Mouse (Mus musculus) retina, adult 2 months (tissue): ENCODE measurements at regions not wholly inside any gene's neighbourhood (a gene's known extent, or its start where the extent isn't known, plus 50 kb on each side); places are given as distances from the start of the nearest gene placed in this dataset.

Experiments used
- DNase-seq: peaks from one replicate; pipeline ENCODE4 v3.0.0-alpha.2; 2012; ENCODE audit warnings: low read depth, low spot score

GRCm38 (mm10) chr13:112001155-112002025 lies 192.6 kb upstream of the Map3k1 start:
- DNase-seq, result no peak

DNA sequence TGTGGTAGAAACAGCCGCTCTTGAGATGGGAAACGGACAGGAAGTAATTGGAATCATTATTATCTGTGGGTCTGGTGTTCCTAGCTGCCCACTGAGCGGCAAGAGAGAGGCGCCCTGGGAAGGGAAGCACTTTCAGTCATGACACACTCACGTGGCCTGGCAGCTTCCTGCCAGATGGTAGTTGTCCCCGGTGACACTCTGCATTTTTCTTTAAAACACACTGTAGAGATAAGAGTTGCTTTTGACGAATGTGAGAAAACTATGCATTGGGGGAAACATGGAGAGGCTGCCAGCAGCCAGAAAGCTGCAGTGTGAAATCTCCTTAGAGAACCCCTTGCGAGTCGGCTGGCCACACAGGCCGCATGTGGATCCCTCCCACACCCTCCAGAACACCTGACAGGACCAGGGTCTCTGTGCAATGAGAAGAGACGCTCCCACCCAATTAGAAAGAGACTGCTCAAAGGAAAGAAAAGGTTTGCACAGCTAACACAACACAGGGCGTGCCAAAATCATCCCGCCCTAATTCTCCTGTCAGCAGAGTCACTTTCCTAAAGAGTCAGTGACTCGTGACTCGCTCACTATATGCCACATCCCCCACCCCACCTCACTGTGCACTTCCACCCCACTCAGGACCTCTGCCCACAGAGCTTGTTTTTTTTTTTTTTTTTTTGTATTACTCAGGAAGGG lies 194.0 kb upstream of the Map3k1 start:
- no peak for DNase-seq

DNA sequence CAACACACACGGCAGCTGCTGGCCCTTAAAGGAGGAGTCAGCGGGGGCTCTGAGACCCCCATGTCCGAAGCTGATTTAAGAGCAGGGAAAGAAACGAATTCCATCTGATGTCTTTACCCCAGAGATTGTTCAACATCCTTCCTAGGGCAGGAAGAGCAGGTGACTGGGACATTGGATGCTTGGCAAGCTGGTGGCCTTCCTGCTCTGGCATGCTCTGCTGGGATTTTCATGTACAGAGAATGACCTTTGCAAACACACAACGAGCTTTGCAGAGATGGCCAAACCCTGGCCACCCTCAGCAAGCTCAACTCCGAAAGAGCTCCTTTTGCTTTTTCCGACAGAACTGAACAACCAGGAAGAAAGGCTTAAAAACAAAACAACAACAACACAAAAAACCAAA lies 194.7 kb upstream of the Map3k1 start:
- DNase-seq, result no peak

DNA sequence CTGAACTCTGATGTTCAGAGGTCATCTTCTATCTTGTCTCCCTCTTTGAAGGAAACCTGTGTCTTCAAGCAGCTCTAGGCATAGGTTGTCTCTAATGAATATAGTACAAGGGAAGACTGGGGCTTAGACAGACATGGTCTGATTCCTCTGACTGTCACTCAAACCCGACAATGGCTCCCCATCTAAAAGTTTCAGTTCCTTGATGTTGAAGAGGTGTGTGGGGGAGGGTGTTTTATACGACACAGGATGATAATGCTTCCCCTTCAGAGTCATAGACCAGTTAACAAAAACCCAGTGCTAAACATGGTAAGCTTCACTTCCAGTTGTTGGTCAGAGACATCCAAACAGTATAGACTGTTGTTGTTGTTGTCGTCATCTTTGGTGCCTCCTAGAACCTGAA lies 195.3 kb upstream of the Map3k1 start:
- no peak for DNase-seq

GRCm38 (mm10) chr13:112005421-112005820 lies 196.6 kb upstream of the Map3k1 start:
- DNase-seq, result no peak

DNA sequence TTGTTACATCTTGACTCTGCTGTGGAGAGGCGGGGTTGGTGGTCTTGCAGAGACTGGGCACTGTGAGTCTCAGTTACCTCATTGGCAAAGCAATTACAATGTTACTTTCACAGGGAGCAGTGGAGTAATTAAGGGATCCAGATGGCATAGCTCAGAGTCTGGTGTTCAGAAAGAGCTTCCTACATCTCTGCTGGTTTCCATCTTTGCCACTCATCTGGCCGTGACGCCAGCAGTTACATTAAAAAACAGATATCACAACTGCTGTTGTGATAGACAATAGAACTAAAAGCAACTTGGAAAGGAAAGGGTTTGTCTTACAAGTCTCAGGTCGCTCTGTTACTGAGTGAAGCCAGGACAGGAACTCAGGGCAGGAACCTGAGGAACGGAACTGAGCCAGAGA lies 200.0 kb upstream of the Map3k1 start:
- no peak for DNase-seq

DNA sequence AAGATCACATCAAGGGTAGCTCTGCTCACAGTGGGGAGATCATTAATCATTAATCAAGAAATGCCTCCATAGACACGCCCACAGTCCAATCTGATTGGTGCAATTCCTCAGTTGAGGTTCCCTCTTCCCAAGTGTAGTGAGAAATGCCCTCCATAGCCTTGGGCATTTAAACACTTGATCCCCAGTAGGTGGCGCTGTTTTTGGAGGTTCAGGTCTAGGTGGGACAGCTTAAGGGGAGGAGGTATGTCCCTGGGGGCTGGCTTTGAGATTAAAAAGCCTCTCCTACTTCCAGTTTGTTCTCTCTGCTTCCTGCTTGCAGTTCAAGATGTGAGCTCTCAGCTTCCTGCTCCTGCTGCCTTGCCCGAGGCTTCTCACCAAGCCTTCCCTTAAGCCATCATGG lies 200.5 kb upstream of the Map3k1 start:
- DNase-seq, result no peak

GRCm38 (mm10) chr13:112010464-112010863 lies 201.7 kb upstream of the Map3k1 start:
- no peak for DNase-seq

GRCm38 (mm10) chr13:112012640-112013039 lies 203.8 kb upstream of the Map3k1 start:
- DNase-seq, result no peak

DNA sequence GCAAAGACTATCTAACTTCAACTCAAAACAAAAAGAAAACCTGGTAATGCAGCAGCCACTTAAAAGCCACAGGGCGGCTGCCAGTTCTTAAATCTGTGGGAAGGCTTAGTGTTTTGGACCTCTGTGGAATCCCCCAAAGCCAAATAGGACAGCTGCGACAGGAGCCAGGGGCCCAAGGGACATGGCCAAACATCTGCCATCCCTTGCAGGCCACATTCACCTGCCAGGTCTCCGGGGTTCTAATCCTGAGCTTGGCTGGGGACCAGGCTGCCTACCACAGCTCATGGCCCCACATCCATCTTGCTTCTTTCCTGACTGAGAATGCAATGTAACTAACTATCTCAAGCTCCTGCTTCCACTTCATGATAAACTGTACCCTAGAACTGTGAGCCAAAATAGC lies 206.3 kb upstream of the Map3k1 start:
- no peak for DNase-seq

GRCm38 (mm10) chr13:112016280-112016679 lies 207.5 kb upstream of the Map3k1 start:
- DNase-seq, result no peak

DNA sequence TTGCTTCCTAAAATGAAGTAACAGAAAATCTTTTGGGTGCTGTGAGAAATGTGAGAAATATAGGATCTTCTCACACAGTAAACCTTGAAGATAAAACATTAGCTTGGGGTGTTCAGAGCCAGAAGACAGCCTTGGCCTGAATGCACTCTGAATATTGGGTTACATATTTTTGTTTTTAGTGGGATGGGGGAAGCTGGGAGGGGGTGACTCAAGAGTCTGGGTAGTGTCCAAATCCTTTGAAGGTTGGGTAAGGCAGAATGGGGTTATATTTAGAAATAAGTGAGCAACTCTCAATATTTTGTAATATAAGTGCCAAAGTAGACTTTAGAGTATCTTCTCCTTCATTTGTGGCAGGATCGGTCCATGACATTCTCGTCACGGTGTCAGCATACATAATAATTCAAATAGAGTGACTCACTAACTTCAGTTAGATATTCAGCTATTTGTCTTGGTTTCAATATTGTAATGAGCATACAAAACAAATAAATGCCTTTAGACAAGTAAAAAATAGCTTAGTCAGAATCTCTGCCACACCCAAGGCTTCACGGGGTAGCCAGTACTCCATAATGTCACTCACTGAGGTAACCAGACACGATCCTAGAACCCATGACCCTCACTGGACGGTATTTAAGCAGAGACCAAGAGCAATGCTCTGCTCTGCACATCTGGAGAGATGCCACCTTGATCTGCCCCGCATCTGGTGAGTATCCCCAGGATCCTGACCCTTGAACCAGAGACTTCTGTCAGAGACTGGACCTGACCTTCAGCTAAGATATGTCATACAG lies 209.9 kb upstream of the Map3k1 start:
- DNase-seq, result no peak

- no peak for DNase-seq
Observed at GRCm38 (mm10) chr13:112019575-112019974, 210.8 kb upstream of the Map3k1 start.

- DNase-seq, result no peak
Observed at GRCm38 (mm10) chr13:112023171-112023570, 214.4 kb upstream of the Map3k1 start.

GRCm38 (mm10) chr13:112024667-112025585 lies 216.1 kb upstream of the Map3k1 start:
- DNase-seq, result no peak

- no peak for DNase-seq
Observed at GRCm38 (mm10) chr13:112025586-112025950, 216.8 kb upstream of the Map3k1 start.

DNA sequence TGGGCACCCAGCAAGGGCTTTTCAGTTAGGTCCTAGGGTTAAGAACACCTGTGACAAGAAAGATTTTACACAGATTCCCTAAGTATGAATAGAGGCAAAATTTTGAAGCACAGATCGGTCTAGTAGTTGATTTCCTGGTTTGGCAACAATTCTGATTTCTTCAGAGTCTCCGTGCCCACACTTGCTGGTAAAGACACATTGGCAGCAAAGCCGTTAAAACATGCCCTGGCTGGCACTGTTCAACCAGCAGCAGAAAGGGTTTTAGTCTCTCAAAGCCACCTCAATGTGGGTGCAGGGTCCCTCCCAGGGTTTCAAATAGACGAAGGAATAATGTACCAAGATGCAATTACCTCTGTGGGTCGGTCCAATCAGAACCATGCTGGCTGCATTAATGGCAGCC lies 218.9 kb upstream of the Map3k1 start:
- DNase-seq, result no peak

- DNase-seq, result no peak
Observed at GRCm38 (mm10) chr13:112031061-112031460, 222.3 kb upstream of the Map3k1 start.

GRCm38 (mm10) chr13:112031631-112032320 lies 223.0 kb upstream of the Map3k1 start:
- DNase-seq, result no peak

- no peak for DNase-seq
Observed at GRCm38 (mm10) chr13:112037731-112038380, 229.1 kb upstream of the Map3k1 start.
